Mouse (Mus musculus): ENCODE measurements around the gene Fat2.

The Fat2 gene

DNA sequence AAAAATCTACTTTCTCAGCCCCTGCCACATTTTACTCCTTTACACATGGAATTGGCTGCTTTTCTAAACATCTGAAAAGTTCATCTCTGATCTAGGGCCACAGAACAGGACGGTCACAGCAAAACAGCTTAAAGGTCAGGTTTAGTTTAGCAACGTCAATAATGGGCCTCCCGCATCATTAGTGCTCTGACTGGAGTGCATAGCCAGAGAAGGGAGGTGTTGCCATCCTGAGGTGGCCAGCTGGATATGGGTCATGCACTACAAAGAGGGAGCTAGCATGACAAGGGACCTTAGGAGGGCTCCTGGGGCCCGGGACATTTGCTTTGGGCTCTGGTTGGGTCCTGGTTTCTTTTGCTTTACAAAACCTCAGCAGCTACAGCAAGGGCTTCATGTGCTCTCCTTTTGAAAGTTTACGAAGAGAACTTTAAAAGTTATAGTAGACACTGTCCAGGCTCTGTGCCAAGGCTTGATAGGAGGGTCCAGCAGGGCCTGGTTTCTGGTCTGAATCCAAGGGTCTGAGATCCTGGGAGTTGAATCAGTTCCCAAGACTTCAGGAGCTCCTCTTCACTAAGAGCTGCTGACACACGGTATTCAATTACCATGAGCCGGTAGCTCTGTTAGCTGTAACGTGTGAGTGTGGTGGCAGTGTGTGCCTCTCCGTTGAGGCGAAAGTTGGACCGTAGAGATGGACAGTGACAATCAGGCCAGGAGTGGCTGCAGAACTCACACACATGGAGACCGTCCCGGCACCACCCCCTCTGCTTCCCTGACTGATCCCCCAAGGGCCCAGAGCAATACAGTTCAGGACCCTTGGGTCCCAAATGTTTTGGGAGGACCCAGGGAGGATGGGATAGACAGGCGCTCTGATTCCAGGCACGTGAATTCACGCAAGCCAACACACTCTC is 6.2 kb downstream of the Fat2 start:
- no peak for DNase-seq (ENCODE audit: low read depth)

- no peak for DNase-seq (ENCODE audit: low read depth)
Measured at GRCm38 (mm10) chr11:55327558-55328409, 8.6 kb downstream of the Fat2 start.

DNA sequence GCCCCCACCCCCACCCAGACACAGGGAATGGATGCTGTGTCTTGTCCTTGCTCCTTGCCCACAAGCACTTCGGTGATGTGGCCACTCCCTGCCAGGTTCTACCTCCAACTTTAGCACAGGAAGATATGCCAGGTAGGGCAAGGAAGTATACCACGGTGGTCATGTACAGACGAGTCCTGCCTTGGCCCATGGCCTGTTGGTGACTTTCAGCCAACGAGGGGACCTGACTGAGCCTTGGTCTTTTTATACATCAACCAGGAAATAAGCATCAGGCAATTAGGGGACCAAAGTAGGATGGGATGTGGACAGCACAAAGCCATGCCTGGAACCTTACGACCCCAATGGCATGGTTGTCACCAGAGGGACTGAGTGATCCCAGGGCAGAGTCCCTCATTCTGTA is 9.3 kb downstream of the Fat2 start:
- no peak for DNase-seq (ENCODE audit: low read depth)

DNA sequence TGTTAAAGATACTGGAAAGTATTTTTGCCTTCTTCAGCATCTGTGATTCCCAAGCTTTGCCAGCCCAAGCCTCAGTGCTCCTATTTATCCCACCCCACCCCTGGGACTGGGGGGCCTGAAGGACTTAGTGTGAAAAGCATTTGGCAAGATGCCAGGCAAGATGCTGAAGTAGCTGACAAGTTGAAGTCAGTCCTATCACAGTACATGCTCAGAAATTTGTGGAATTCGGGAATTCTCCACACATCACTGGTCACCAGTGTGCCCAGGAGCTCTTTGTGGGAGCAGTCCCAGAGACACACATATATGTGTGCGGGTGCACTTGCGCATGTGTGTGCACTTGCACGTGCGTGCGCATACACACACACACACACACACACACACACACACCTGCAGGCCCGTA is 10.2 kb downstream of the Fat2 start:
- DNase-seq (ENCODE audit: low read depth) = no peak

GRCm38 (mm10) chr11:55323854-55324253 is 12.5 kb downstream of the Fat2 start:
- no peak for DNase-seq (ENCODE audit: low read depth)

DNA sequence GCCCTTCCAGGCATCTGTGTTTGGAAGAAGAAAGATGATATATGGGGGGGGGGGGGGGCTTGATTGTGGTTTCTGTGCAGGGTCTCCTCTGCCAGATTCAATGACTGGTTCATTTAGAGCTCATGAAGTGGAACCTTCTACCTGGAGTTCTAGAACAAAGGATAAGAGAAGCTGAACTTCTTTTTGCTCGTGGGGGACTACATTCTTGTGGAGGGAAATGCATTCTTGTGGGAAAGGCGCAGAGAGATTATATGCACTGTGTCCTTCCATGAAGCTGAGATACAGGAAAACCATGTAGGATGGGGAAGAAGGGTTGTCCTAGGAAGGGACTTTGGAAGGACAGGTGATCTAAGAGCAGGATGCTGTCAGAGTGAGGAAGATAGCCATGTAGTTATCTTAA is 15.4 kb downstream of the Fat2 start:
- no peak for DNase-seq (ENCODE audit: low read depth)

DNA sequence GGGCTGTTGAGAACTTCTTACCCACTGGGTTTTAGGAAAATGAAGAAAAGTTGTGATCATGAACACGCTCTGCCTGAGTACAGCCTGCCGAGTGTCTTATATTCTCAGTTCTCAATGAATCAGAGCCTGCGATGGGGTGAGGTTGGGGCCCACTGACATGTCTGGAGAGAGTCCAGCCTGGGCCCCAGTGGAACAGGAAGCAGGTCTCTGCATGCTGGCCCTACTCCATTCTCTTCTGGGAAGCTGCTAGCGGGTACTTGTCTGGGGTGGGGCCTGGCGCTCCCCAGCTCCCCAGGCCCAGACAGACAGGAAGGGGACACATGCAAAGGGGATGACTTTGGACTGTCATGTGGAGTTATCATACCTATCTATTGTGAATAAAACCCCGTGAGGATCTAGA is 20.4 kb downstream of the Fat2 start:
- DNase-seq (ENCODE audit: low read depth) = no peak

GRCm38 (mm10) chr11:55314704-55315047 is 21.7 kb downstream of the Fat2 start:
- DNase-seq (ENCODE audit: low read depth) = no peak

GRCm38 (mm10) chr11:55313768-55314703 is 22.3 kb downstream of the Fat2 start:
- no peak for DNase-seq (ENCODE audit: low read depth)

- DNase-seq (ENCODE audit: low read depth) = no peak
Measured at GRCm38 (mm10) chr11:55302350-55302749, 34.0 kb downstream of the Fat2 start.

DNA sequence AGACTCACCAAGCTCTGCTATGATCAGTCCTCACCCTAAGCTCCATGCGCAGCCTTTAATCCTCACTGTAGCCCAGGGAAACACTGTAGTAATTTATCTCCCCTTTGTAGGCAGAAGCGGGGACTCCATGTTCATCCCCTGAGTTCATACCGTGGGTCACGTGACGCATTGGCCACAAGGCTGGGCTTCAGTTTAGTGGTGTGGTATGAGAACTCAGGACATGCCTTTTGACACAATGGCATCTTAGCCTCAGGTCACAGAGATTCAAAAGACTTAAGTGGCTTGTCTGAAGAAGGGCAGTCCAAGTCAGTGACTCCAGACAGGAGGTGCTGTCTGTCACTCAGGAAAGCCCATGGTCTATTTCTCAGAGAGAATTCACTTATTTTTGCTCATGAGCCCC is 43.2 kb downstream of the Fat2 start:
- DNase-seq (ENCODE audit: low read depth) = no peak

DNA sequence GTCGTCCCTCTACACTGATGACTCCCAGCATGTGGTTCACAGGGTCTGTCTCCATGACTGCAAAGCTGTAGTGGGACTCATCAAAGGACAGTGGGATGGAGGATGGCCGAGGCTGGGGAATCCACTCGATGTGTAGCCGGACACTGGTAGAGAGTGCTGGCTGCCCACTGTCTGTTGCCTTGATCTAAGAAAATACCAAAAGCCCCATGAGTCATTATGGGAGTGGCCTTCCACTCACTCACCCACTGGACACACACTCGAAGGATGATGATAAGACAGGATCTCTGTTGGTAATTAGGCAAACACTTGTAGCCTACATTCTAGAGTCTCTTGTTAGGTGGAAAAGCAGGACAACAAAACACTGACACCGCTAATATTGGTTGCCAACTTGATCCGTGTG is 44.5 kb downstream of the Fat2 start:
- DNase-seq (ENCODE audit: low read depth) = no peak

GRCm38 (mm10) chr11:55289851-55290391 is 46.4 kb downstream of the Fat2 start:
- DNase-seq (ENCODE audit: low read depth) = peak; percentile 23

- no peak for DNase-seq (ENCODE audit: low read depth)
Measured at GRCm38 (mm10) chr11:55274756-55275155, 61.6 kb downstream of the Fat2 start.

DNA sequence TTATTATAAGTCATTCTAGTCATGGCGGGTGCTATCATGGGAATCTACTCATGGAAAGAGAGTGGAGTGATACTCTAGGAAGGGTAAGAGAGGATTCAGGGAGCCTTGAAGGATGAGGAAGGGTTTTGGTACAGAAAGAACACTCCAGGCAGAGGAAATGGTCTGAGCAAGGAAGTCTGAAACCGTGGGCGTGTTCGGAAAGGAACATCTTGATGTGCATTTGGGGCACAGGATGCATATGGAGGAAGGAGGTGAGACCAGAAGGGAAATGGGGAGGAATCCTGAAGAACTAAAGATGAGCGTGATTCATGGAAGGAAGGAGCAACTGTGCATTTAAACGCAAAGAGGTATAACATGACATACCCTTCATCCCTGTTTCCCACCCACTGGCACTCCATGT is 67.8 kb downstream of the Fat2 start:
- DNase-seq (ENCODE audit: low read depth) = no peak

- DNase-seq (ENCODE audit: low read depth) = no peak
Measured at GRCm38 (mm10) chr11:55265647-55266046, 70.7 kb downstream of the Fat2 start.

DNA sequence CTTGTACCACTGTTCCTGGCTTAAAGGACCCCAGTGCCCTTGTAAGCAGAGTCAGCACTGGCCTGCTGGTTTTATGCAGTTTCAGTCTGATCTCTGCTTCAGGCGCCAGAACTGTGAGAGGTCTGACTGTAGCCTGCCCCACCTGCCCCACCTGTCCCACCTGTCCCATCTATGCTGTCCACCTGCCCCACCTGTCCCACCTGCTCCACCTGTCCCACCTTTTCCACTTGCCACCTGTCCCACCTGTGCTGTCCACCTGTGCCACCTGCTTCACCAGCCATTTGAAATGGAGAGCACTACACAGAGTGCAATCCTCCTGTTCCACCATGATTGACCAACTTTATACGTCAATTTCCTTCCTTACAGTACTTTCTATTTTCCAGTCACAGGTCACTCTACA is 72.0 kb downstream of the Fat2 start:
- DNase-seq (ENCODE audit: low read depth) = no peak

GRCm38 (mm10) chr11:55262000-55262399 is 74.4 kb downstream of the Fat2 start:
- no peak for DNase-seq (ENCODE audit: low read depth)

DNA sequence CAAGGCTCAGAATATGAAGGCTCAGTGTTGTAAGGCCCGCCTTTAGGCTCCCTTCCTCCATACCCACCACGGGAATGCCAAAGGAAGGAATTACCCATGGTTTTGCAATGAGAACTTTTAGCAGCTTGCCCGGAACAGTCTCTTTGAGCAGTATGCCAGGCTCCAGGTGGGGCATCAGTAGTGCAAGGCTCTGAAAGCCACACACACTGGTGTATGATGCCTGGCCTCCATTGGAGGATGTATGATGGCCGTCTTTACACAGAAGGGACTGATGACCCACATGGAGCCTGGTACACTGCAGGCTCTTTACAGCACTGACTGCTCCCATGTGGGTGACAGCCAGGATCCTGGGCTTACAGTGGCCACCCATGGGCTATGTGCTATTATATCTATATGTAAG is 75.3 kb downstream of the Fat2 start:
- DNase-seq (ENCODE audit: low read depth) = no peak

GRCm38 (mm10) chr11:55253391-55253790 is 83.0 kb downstream of the Fat2 start:
- no peak for DNase-seq (ENCODE audit: low read depth)

GRCm38 (mm10) chr11:55250527-55250926 is 85.8 kb downstream of the Fat2 start:
- no peak for DNase-seq (ENCODE audit: low read depth)

DNA sequence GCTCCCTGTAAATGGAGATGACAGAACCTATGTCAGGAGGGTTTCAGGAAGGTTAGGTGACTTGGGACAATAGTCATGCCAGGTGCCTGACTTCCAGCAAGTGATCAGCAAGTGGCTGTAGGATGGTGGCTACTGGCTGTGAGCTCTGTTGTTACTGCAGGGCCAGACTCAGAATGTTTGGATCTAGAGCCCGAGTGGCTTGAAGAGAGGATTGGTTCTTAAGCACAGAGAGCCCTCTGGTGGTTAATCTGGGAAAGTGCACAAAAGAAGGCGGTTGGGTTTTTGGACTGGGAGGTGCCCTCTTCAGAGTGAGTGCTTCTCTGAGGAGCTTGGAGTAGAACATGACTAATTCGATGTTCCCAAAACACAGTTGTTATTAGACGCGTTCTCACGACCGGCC is 95.8 kb downstream of the Fat2 start:
- DNase-seq (ENCODE audit: low read depth) = peak; percentile 84
